Mouse (Mus musculus): ENCODE data around the gene Klk1b22.
"Not testable (repeated sequence)": the region's sequence is repeated elsewhere in the genome, so short reads cannot be mapped to it uniquely, and the experiment has no call there.

The Klk1b22 gene

GRCm38 (mm10) chr7:44112373-44112772, at the start of gene Klk1b22:
Gene Klk1b22, plus strand, starts transcription at chr7:44112673.
- DNase-seq (ENCODE audit: low read depth), result no peak

GRCm38 (mm10) chr7:44072117-44072516, 40.4 kb upstream of the Klk1b22 start:
- no peak for DNase-seq (ENCODE audit: low read depth)

GRCm38 (mm10) chr7:44077703-44078102, 34.8 kb upstream of the Klk1b22 start:
- no peak for DNase-seq (ENCODE audit: low read depth)

GRCm38 (mm10) chr7:44096111-44096510, 16.4 kb upstream of the Klk1b22 start:
- DNase-seq (ENCODE audit: low read depth), result no peak

- not testable (repeated sequence) for DNase-seq (ENCODE audit: low read depth)
Measured at GRCm38 (mm10) chr7:44102028-44102427, 10.4 kb upstream of the Klk1b22 start, which contains the start of gene Klk1b21. Gene Klk1b21, plus strand, starts transcription at chr7:44102328.

- no peak for DNase-seq (ENCODE audit: low read depth)
Measured at GRCm38 (mm10) chr7:44123445-44123844, 11.0 kb downstream of the Klk1b22 start.

- no peak for DNase-seq (ENCODE audit: low read depth)
Measured at GRCm38 (mm10) chr7:44136467-44136866, 24.0 kb downstream of the Klk1b22 start, which contains the start of gene Klk1b16. Gene Klk1b16, plus strand, starts transcription at chr7:44136767.

Measured in fibroblast of lung, adult 2 months (primary cell).